Mouse (Mus musculus): ENCODE results near the gene Acvr1. TPM values are rescaled to one million over a fixed set of nuclear protein-coding genes. Genes with fewer than 3 reads are reported as not detected.

Acvr1 gene
- polyA plus RNA-seq, 1 experiment from 2014 or later, result 7.4 TPM

- Histone ChIP-seq H3K9ac (replicated peaks; ENCODE audit: low read depth, low read length) (no peak overlapping the region), H3K27me3 (replicated peaks; ENCODE audit: control insufficient read depth, insufficient read depth, low read length) (no peaks in the 10 kb centered on the region), H3K27ac (ENCODE audit: low read length) (no peak overlapping the region), H3K4me2 (ENCODE audit: low read length) (no peak overlapping the region), H3K4me3 (replicated peaks; ENCODE audit: low read length) (no peak overlapping the region), H3K4me1 (replicated peaks; ENCODE audit: control insufficient read depth, insufficient read depth, low read length) (no peaks in the 10 kb centered on the region), H3K9me3 (ENCODE audit: control insufficient read depth, low read length) (no peaks in the 10 kb centered on the region), H3K36me3 (ENCODE audit: control insufficient read depth, insufficient read depth) (peaks cover 25% of the 10 kb centered on the region)
- 97% methylated on average over 5 of the region's 5 CpGs for WGBS
- ATAC-seq, result no peak
These were observed 109.5 kb downstream of the Acvr1 start for GRCm38 (mm10) chr2:58457488-58457865.

- ATAC-seq, result no peak
- Histone ChIP-seq H3K27me3 (replicated peaks; ENCODE audit: control insufficient read depth, insufficient read depth, low read length) (no peaks in the 10 kb centered on the region), H3K27ac (ENCODE audit: low read length) (no peak overlapping the region), H3K36me3 (ENCODE audit: control insufficient read depth, insufficient read depth) (peaks cover 24% of the 10 kb centered on the region), H3K4me1 (replicated peaks; ENCODE audit: control insufficient read depth, insufficient read depth, low read length) (no peaks in the 10 kb centered on the region), H3K9ac (replicated peaks; ENCODE audit: low read depth, low read length) (no peak overlapping the region), H3K4me2 (ENCODE audit: low read length) (no peak overlapping the region), H3K9me3 (ENCODE audit: control insufficient read depth, low read length) (no peaks in the 10 kb centered on the region), H3K4me3 (replicated peaks; ENCODE audit: low read length) (no peak overlapping the region)
- WGBS, result 92% methylated on average over 8 of the region's 8 CpGs
These were observed 110.0 kb downstream of the Acvr1 start for GRCm38 (mm10) chr2:58456843-58457487.

GRCm38 (mm10) chr2:58454095-58454865 is 112.7 kb downstream of the Acvr1 start:
- no peak overlapping the region for H3K4me3 ChIP-seq (replicated peaks; ENCODE audit: low read length)
- ATAC-seq, result peak; percentile 33; the same call in 1 of the 2 replicates
- H3K27ac ChIP-seq (ENCODE audit: low read length), result no peak overlapping the region
- 81% methylated on average over 16 of the region's 16 CpGs for WGBS
- no peak overlapping the region for H3K9ac ChIP-seq (replicated peaks; ENCODE audit: low read depth, low read length)
- no peaks in the 10 kb centered on the region for H3K9me3 ChIP-seq (ENCODE audit: control insufficient read depth, low read length)
- no peak overlapping the region for H3K4me2 ChIP-seq (ENCODE audit: low read length)
- H3K36me3 ChIP-seq (ENCODE audit: control insufficient read depth, insufficient read depth), result peaks cover 19% of the 10 kb centered on the region
- H3K27me3 ChIP-seq (replicated peaks; ENCODE audit: control insufficient read depth, insufficient read depth, low read length), result no peaks in the 10 kb centered on the region
- H3K4me1 ChIP-seq (replicated peaks; ENCODE audit: control insufficient read depth, insufficient read depth, low read length), result no peaks in the 10 kb centered on the region

- no peaks in the 10 kb centered on the region for H3K4me1 ChIP-seq (replicated peaks; ENCODE audit: control insufficient read depth, insufficient read depth, low read length)
- no peak overlapping the region for H3K4me2 ChIP-seq (ENCODE audit: low read length)
- H3K27ac ChIP-seq (ENCODE audit: low read length), result no peak overlapping the region
- no peaks in the 10 kb centered on the region for H3K9me3 ChIP-seq (ENCODE audit: control insufficient read depth, low read length)
- no peak overlapping the region for H3K9ac ChIP-seq (replicated peaks; ENCODE audit: low read depth, low read length)
- ATAC-seq, result no peak
- H3K4me3 ChIP-seq (replicated peaks; ENCODE audit: low read length), result no peak overlapping the region
- 94% methylated on average over 15 of the region's 15 CpGs for WGBS
- H3K27me3 ChIP-seq (replicated peaks; ENCODE audit: control insufficient read depth, insufficient read depth, low read length), result no peaks in the 10 kb centered on the region
- peaks cover 11% of the 10 kb centered on the region for H3K36me3 ChIP-seq (ENCODE audit: control insufficient read depth, insufficient read depth)
These were observed 120.0 kb downstream of the Acvr1 start for GRCm38 (mm10) chr2:58447001-58447400.

GRCm38 (mm10) chr2:58443163-58443562 is 123.8 kb downstream of the Acvr1 start:
- Histone ChIP-seq H3K9ac (replicated peaks; ENCODE audit: low read depth, low read length) (no peak overlapping the region), H3K4me3 (replicated peaks; ENCODE audit: low read length) (no peak overlapping the region), H3K4me2 (ENCODE audit: low read length) (no peak overlapping the region), H3K36me3 (ENCODE audit: control insufficient read depth, insufficient read depth) (peaks cover 18% of the 10 kb centered on the region), H3K4me1 (replicated peaks; ENCODE audit: control insufficient read depth, insufficient read depth, low read length) (no peaks in the 10 kb centered on the region), H3K27me3 (replicated peaks; ENCODE audit: control insufficient read depth, insufficient read depth, low read length) (no peaks in the 10 kb centered on the region), H3K27ac (ENCODE audit: low read length) (no peak overlapping the region), H3K9me3 (ENCODE audit: control insufficient read depth, low read length) (no peaks in the 10 kb centered on the region)
- no peak for ATAC-seq
- WGBS, result 86% methylated on average over 4 of the region's 4 CpGs

- no peak for ATAC-seq
- no peaks in the 10 kb centered on the region for H3K27me3 ChIP-seq (replicated peaks; ENCODE audit: control insufficient read depth, insufficient read depth, low read length)
- 64% methylated on average over 3 of the region's 3 CpGs for WGBS
These were observed 130.0 kb downstream of the Acvr1 start for GRCm38 (mm10) chr2:58436911-58437310.

GRCm38 (mm10) chr2:58435507-58435906 is 131.4 kb downstream of the Acvr1 start:
- no peak overlapping the region for H3K4me2 ChIP-seq (ENCODE audit: low read length)
- H3K4me3 ChIP-seq (replicated peaks; ENCODE audit: low read length), result no peak overlapping the region
- WGBS, result 93% methylated on average over 13 of the region's 13 CpGs
- no peak overlapping the region for H3K9ac ChIP-seq (replicated peaks; ENCODE audit: low read depth, low read length)
- H3K36me3 ChIP-seq (ENCODE audit: control insufficient read depth, insufficient read depth), result peaks cover 7% of the 10 kb centered on the region; the same call in 1 of the 2 replicates
- no peak overlapping the region for H3K27ac ChIP-seq (ENCODE audit: low read length)
- no peaks in the 10 kb centered on the region for H3K9me3 ChIP-seq (ENCODE audit: control insufficient read depth, low read length)
- no peaks in the 10 kb centered on the region; the same call in 1 of the 2 replicates for H3K4me1 ChIP-seq (replicated peaks; ENCODE audit: control insufficient read depth, insufficient read depth, low read length)
- ATAC-seq, result no peak
- no peaks in the 10 kb centered on the region for H3K27me3 ChIP-seq (replicated peaks; ENCODE audit: control insufficient read depth, insufficient read depth, low read length)

More at GRCm38 (mm10) chr2:58436911-58437310, 130.0 kb downstream of the Acvr1 start:
- no peak overlapping the region for H3K4me2 ChIP-seq (ENCODE audit: low read length)
- H3K4me1 ChIP-seq (replicated peaks; ENCODE audit: control insufficient read depth, insufficient read depth, low read length), result no peaks in the 10 kb centered on the region; the same call in 1 of the 2 replicates
- H3K4me3 ChIP-seq (replicated peaks; ENCODE audit: low read length), result no peak overlapping the region
- H3K9ac ChIP-seq (replicated peaks; ENCODE audit: low read depth, low read length), result no peak overlapping the region
- H3K9me3 ChIP-seq (ENCODE audit: control insufficient read depth, low read length), result no peaks in the 10 kb centered on the region
- H3K36me3 ChIP-seq (ENCODE audit: control insufficient read depth, insufficient read depth), result peaks cover 7% of the 10 kb centered on the region; the same call in 1 of the 2 replicates
- no peak overlapping the region for H3K27ac ChIP-seq (ENCODE audit: low read length)

- H3K27me3 ChIP-seq (replicated peaks; ENCODE audit: control insufficient read depth, insufficient read depth, low read length), result no peaks in the 10 kb centered on the region
- H3K9ac ChIP-seq (replicated peaks; ENCODE audit: low read depth, low read length), result no peak overlapping the region
- H3K9me3 ChIP-seq (ENCODE audit: control insufficient read depth, low read length), result no peaks in the 10 kb centered on the region
- no peak for ATAC-seq
- 90% methylated on average over 2 of the region's 2 CpGs for WGBS
- H3K4me2 ChIP-seq (ENCODE audit: low read length), result no peak overlapping the region
- no peaks in the 10 kb centered on the region; the same call in 1 of the 2 replicates for H3K4me1 ChIP-seq (replicated peaks; ENCODE audit: control insufficient read depth, insufficient read depth, low read length)
- peaks cover 5% of the 10 kb centered on the region; the same call in 1 of the 2 replicates for H3K36me3 ChIP-seq (ENCODE audit: control insufficient read depth, insufficient read depth)
- no peak overlapping the region for H3K4me3 ChIP-seq (replicated peaks; ENCODE audit: low read length)
- H3K27ac ChIP-seq (ENCODE audit: low read length), result no peak overlapping the region
These were observed 132.5 kb downstream of the Acvr1 start for GRCm38 (mm10) chr2:58434438-58434837.

- Histone ChIP-seq H3K27me3 (replicated peaks; ENCODE audit: control insufficient read depth, insufficient read depth, low read length) (no peaks in the 10 kb centered on the region), H3K27ac (ENCODE audit: low read length) (no peak overlapping the region), H3K4me3 (replicated peaks; ENCODE audit: low read length) (no peak overlapping the region), H3K36me3 (ENCODE audit: control insufficient read depth, insufficient read depth) (no peaks in the 10 kb centered on the region), H3K4me2 (ENCODE audit: low read length) (no peak overlapping the region), H3K9ac (replicated peaks; ENCODE audit: low read depth, low read length) (no peak overlapping the region), H3K9me3 (ENCODE audit: control insufficient read depth, low read length) (no peaks in the 10 kb centered on the region), H3K4me1 (replicated peaks; ENCODE audit: control insufficient read depth, insufficient read depth, low read length) (no peaks in the 10 kb centered on the region; the same call in 1 of the 2 replicates)
- ATAC-seq, result no peak
- 75% methylated on average over 2 of the region's 2 CpGs for WGBS
These were observed 133.6 kb downstream of the Acvr1 start for GRCm38 (mm10) chr2:58433317-58433716.

Data from forebrain, embryonic 16.5 days (tissue).